Mouse (Mus musculus): ENCODE data around the gene Usp7. TPM values are rescaled to one million over a fixed set of nuclear protein-coding genes. Genes with fewer than 3 reads are reported as not detected.

Gene Usp7
- polyA plus RNA-seq, 1 experiment from 2014 or later = 22.7 TPM

GRCm38 (mm10) chr16:8822586-8822985 lies 30.5 kb upstream of the Usp7 start:
- 74% methylated on average over 4 of the region's 4 CpGs for WGBS
- no peaks in the 10 kb centered on the region for H3K36me3 ChIP-seq (ENCODE audit: insufficient read depth, low read length)
- no peak overlapping the region for H3K9ac ChIP-seq (ENCODE audit: low read depth, low read length)
- no peak overlapping the region for H3K4me2 ChIP-seq (ENCODE audit: low read length)
- no peaks in the 10 kb centered on the region for H3K4me1 ChIP-seq (replicated peaks; ENCODE audit: insufficient read depth, low read length)
- no peaks in the 10 kb centered on the region for H3K27me3 ChIP-seq (ENCODE audit: insufficient read depth, low read length)
- no peak overlapping the region for H3K27ac ChIP-seq
- TF ChIP-seq CTCF (IDR thresholded peaks at IDR 0.05; ENCODE audit: low read depth) = no peak
- ATAC-seq (replicated peaks; ENCODE audit: low FRiP score, low read depth) = no peak
- no peaks in the 10 kb centered on the region for H3K9me3 ChIP-seq (replicated peaks; ENCODE audit: low read length)
- DNase-seq (ENCODE audit: low spot score) = no peak
- no peak overlapping the region for H3K4me3 ChIP-seq (replicated peaks; ENCODE audit: low read depth, low read length)

- Histone ChIP-seq H3K27ac (no peak overlapping the region), H3K4me2 (ENCODE audit: low read length) (no peak overlapping the region), H3K9ac (ENCODE audit: low read depth, low read length) (no peak overlapping the region), H3K4me1 (replicated peaks; ENCODE audit: insufficient read depth, low read length) (no peaks in the 10 kb centered on the region), H3K27me3 (ENCODE audit: insufficient read depth, low read length) (no peaks in the 10 kb centered on the region), H3K36me3 (ENCODE audit: insufficient read depth, low read length) (no peaks in the 10 kb centered on the region), H3K4me3 (replicated peaks; ENCODE audit: low read depth, low read length) (no peak overlapping the region), H3K9me3 (replicated peaks; ENCODE audit: low read length) (no peaks in the 10 kb centered on the region)
- ATAC-seq (replicated peaks; ENCODE audit: low FRiP score, low read depth) (no peak), DNase-seq (ENCODE audit: low spot score) (no peak)
- TF ChIP-seq CTCF (IDR thresholded peaks at IDR 0.05; ENCODE audit: low read depth) = no peak
- 66% methylated on average over 1 of the region's 1 CpGs for WGBS
Measured at GRCm38 (mm10) chr16:8821429-8821828, 29.3 kb upstream of the Usp7 start.

GRCm38 (mm10) chr16:8817872-8818271 lies 25.8 kb upstream of the Usp7 start:
- Histone ChIP-seq H3K9me3 (replicated peaks; ENCODE audit: low read length) (no peaks in the 10 kb centered on the region), H3K4me1 (replicated peaks; ENCODE audit: insufficient read depth, low read length) (no peaks in the 10 kb centered on the region), H3K27me3 (ENCODE audit: insufficient read depth, low read length) (no peaks in the 10 kb centered on the region), H3K36me3 (ENCODE audit: insufficient read depth, low read length) (no peaks in the 10 kb centered on the region), H3K4me3 (replicated peaks; ENCODE audit: low read depth, low read length) (no peak overlapping the region), H3K9ac (ENCODE audit: low read depth, low read length) (no peak overlapping the region), H3K27ac (no peak overlapping the region), H3K4me2 (ENCODE audit: low read length) (no peak overlapping the region)
- WGBS = 73% methylated on average over 4 of the region's 4 CpGs
- no peak for TF ChIP-seq CTCF (IDR thresholded peaks at IDR 0.05; ENCODE audit: low read depth)
- DNase-seq (ENCODE audit: low spot score) (no peak), ATAC-seq (replicated peaks; ENCODE audit: low FRiP score, low read depth) (no peak)

GRCm38 (mm10) chr16:8810399-8811127 lies 18.5 kb upstream of the Usp7 start:
- ATAC-seq (replicated peaks; ENCODE audit: low FRiP score, low read depth) = peak; percentile 49
- no peaks in the 10 kb centered on the region for H3K9me3 ChIP-seq (replicated peaks; ENCODE audit: low read length)
- H3K4me2 ChIP-seq (ENCODE audit: low read length) = no peak overlapping the region
- no peak for TF ChIP-seq CTCF (IDR thresholded peaks at IDR 0.05; ENCODE audit: low read depth)
- H3K27me3 ChIP-seq (ENCODE audit: insufficient read depth, low read length) = no peaks in the 10 kb centered on the region
- DNase-seq (ENCODE audit: low spot score) = no peak
- H3K27ac ChIP-seq = no peak overlapping the region
- no peak overlapping the region for H3K9ac ChIP-seq (ENCODE audit: low read depth, low read length)
- no peak overlapping the region for H3K4me3 ChIP-seq (replicated peaks; ENCODE audit: low read depth, low read length)
- no peaks in the 10 kb centered on the region for H3K36me3 ChIP-seq (ENCODE audit: insufficient read depth, low read length)
- WGBS = 90% methylated on average over 14 of the region's 14 CpGs
- no peaks in the 10 kb centered on the region for H3K4me1 ChIP-seq (replicated peaks; ENCODE audit: insufficient read depth, low read length)

- ATAC-seq (replicated peaks; ENCODE audit: low FRiP score, low read depth) (no peak), DNase-seq (ENCODE audit: low spot score) (peak; percentile 23)
Measured at GRCm38 (mm10) chr16:8806703-8807102, 14.6 kb upstream of the Usp7 start.

GRCm38 (mm10) chr16:8795906-8796305 lies 3.8 kb upstream of the Usp7 start:
- H3K27ac ChIP-seq = no peak overlapping the region
- H3K36me3 ChIP-seq (ENCODE audit: insufficient read depth, low read length) = no peaks in the 10 kb centered on the region
- H3K4me2 ChIP-seq (ENCODE audit: low read length) = no peak overlapping the region
- ATAC-seq (replicated peaks; ENCODE audit: low FRiP score, low read depth) (no peak), DNase-seq (ENCODE audit: low spot score) (peak; percentile 20)
- H3K27me3 ChIP-seq (ENCODE audit: insufficient read depth, low read length) = no peaks in the 10 kb centered on the region
- H3K9me3 ChIP-seq (replicated peaks; ENCODE audit: low read length) = no peaks in the 10 kb centered on the region
- H3K9ac ChIP-seq (ENCODE audit: low read depth, low read length) = no peak overlapping the region
- H3K4me3 ChIP-seq (replicated peaks; ENCODE audit: low read depth, low read length) = no peak overlapping the region
- WGBS = 28% methylated on average over 2 of the region's 2 CpGs
- no peaks in the 10 kb centered on the region for H3K4me1 ChIP-seq (replicated peaks; ENCODE audit: insufficient read depth, low read length)
- no peak for TF ChIP-seq CTCF (IDR thresholded peaks at IDR 0.05; ENCODE audit: low read depth)

More at GRCm38 (mm10) chr16:8806703-8807102, 14.6 kb upstream of the Usp7 start:
- 29% methylated on average over 4 of the region's 4 CpGs for WGBS
- Histone ChIP-seq H3K27me3 (ENCODE audit: insufficient read depth, low read length) (no peaks in the 10 kb centered on the region), H3K9ac (ENCODE audit: low read depth, low read length) (no peak overlapping the region), H3K4me3 (replicated peaks; ENCODE audit: low read depth, low read length) (no peak overlapping the region), H3K4me1 (replicated peaks; ENCODE audit: insufficient read depth, low read length) (no peaks in the 10 kb centered on the region), H3K36me3 (ENCODE audit: insufficient read depth, low read length) (no peaks in the 10 kb centered on the region), H3K9me3 (replicated peaks; ENCODE audit: low read length) (no peaks in the 10 kb centered on the region), H3K4me2 (ENCODE audit: low read length) (no peak overlapping the region), H3K27ac (no peak overlapping the region)
- TF ChIP-seq CTCF (IDR thresholded peaks at IDR 0.05; ENCODE audit: low read depth) = peak; percentile 76

- H3K4me3 ChIP-seq (replicated peaks; ENCODE audit: low read depth, low read length) = no peak overlapping the region
- H3K27me3 ChIP-seq (ENCODE audit: insufficient read depth, low read length) = no peaks in the 10 kb centered on the region
- peak; percentile 42; the same call in 1 of the 2 replicates for TF ChIP-seq CTCF (IDR thresholded peaks at IDR 0.05; ENCODE audit: low read depth)
- H3K36me3 ChIP-seq (ENCODE audit: insufficient read depth, low read length) = no peaks in the 10 kb centered on the region
- no peak overlapping the region for H3K4me2 ChIP-seq (ENCODE audit: low read length)
- ATAC-seq (replicated peaks; ENCODE audit: low FRiP score, low read depth) = no peak
- no peak overlapping the region for H3K27ac ChIP-seq
- 12% methylated on average over 3 of the region's 3 CpGs for WGBS
- H3K9me3 ChIP-seq (replicated peaks; ENCODE audit: low read length) = no peaks in the 10 kb centered on the region
- H3K4me1 ChIP-seq (replicated peaks; ENCODE audit: insufficient read depth, low read length) = no peaks in the 10 kb centered on the region
- H3K9ac ChIP-seq (ENCODE audit: low read depth, low read length) = no peak overlapping the region
- DNase-seq (ENCODE audit: low spot score) = no peak
Measured at GRCm38 (mm10) chr16:8794952-8795351, 2.8 kb upstream of the Usp7 start.
